Mouse (Mus musculus) midbrain, embryonic 16.5 days (tissue): Measurements from ENCODE around the gene Tor4a. TPM values are rescaled to one million over a fixed set of nuclear protein-coding genes. Genes with fewer than 3 reads are reported as not detected.

ENCODE experiments used
- ATAC-seq: fragments of 200-750 bp; cut with Nextera tagmentation; 2 replicates; pipeline ENCODE4 v1.8.0; 2017; ENCODE audit warnings: moderate TSS enrichment
- H3K27ac ChIP-seq: fragments of 300-500 bp; sonication (generic); 2 replicates; pipeline ENCODE4 v1.5.1; 2014; ENCODE audit warnings: mild to moderate bottlenecking, low read length, mixed read lengths
- H3K27me3 ChIP-seq: fragments of 300-500 bp; sonication (generic); 2 replicates; pipeline ENCODE4 v1.6.1; 2014; ENCODE audit warnings: low read depth, low read length, mixed read lengths; ENCODE audit not compliant: control insufficient read depth, insufficient read depth
- H3K36me3 ChIP-seq: fragments of 300-500 bp; sonication (generic); 2 replicates; pipeline ENCODE4 v1.6.1; 2014; ENCODE audit warnings: mild to moderate bottlenecking, low read length, moderate library complexity, mixed read lengths; ENCODE audit not compliant: control insufficient read depth, insufficient read depth
- H3K4me1 ChIP-seq: fragments of 300-500 bp; sonication (generic); 2 replicates; pipeline ENCODE4 v1.6.1; 2014; ENCODE audit warnings: mild to moderate bottlenecking, low read length, mixed read lengths; ENCODE audit not compliant: control insufficient read depth, insufficient read depth
- H3K4me2 ChIP-seq: fragments of 300-500 bp; sonication (generic); 2 replicates; pipeline ENCODE4 v1.6.1; 2014; ENCODE audit warnings: mild to moderate bottlenecking, low read length, mixed read lengths
- H3K4me3 ChIP-seq: fragments of 300-500 bp; sonication (generic); 2 replicates; pipeline ENCODE4 v1.5.1; 2014; ENCODE audit warnings: low read depth, mild to moderate bottlenecking, low read length, moderate library complexity, mixed read lengths
- H3K9ac ChIP-seq: fragments of 300-500 bp; sonication (generic); 2 replicates; pipeline ENCODE4 v1.6.1; 2014; ENCODE audit warnings: low read depth, low read length, mixed read lengths
- H3K9me3 ChIP-seq: fragments of 300-500 bp; sonication (generic); replicated peaks from 2 replicates; pipeline ENCODE4 v1.6.1; 2014; ENCODE audit warnings: mild to moderate bottlenecking, low read length, mixed read lengths; ENCODE audit not compliant: control insufficient read depth, poor library complexity, severe bottlenecking
- WGBS: fragments of 180-500 bp; shearing (Covaris S2); extraction: QIAGEN DNeasy Blood & Tissue Kit; methylation state at CpG from one replicate; pipeline ENCODE4 v1.1.7; 2014; 5-methylcytosine and 5-hydroxymethylcytosine counted together
- polyA plus RNA-seq: library from polyadenylated mRNA; unstranded; fragments of >200 nt; fragmentation: Nextera tagmentation; extraction: Ambion mirVana; gene quantifications from 2 replicates; pipeline ENCODE4 v1.2.1, GENCODE M21; 2015

Gene Tor4a
- 1.2 and 1.4 TPM in 2 replicates for polyA plus RNA-seq

GRCm38 (mm10) chr2:25196172-25196954, at the start of gene Tor4a:
Gene Tor4a (minus strand): TSS chr2:25196886.
- Histone ChIP-seq H3K4me3 (no peak within 1 kb of the TSS), H3K27me3 (peaks cover 21% of the 10 kb centered on the region), H3K36me3 (peaks cover 17% of the 10 kb centered on the region), H3K4me1 (no peaks in the 10 kb centered on the region; the same call in 1 of the 2 replicates), H3K27ac (no peak within 1 kb of the TSS), H3K9me3 (no peaks in the 10 kb centered on the region), H3K9ac (no peak within 1 kb of the TSS), H3K4me2 (no peak within 1 kb of the TSS)
- no peak for ATAC-seq
- WGBS: 11% methylated on average over 8 of the region's 8 CpGs

DNA sequence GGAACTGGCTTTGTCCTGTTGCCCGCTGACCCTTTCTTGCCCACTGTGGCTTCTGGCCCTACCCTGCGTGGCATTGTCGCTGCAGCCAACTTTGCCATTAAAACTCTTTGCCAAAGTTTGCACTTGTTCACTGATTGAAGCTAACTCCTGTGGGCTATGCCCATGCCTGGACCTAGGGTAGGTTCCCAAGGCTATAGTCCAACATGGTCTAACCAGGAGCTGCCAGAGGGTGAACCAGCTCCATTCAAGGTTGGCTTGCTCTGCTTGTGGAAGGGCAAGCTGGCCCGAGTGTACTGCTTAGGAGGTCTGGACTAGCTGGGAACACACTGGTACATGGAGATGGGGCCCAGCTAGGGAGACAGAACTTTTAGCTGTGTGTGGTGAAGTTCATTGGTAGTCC, 47.5 kb upstream of the Tor4a start:
- peaks cover 20% of the 10 kb centered on the region for H3K4me1 ChIP-seq
- no peak for ATAC-seq
- no peak overlapping the region for H3K27ac ChIP-seq
- H3K9me3 ChIP-seq: no peaks in the 10 kb centered on the region
- H3K4me3 ChIP-seq: no peak overlapping the region
- WGBS: 90% methylated on average over 4 of the region's 4 CpGs
- H3K36me3 ChIP-seq: peaks cover 12% of the 10 kb centered on the region
- H3K9ac ChIP-seq: no peak overlapping the region
- H3K27me3 ChIP-seq: no peaks in the 10 kb centered on the region
- no peak overlapping the region; the same call in 1 of the 2 replicates for H3K4me2 ChIP-seq

GRCm38 (mm10) chr2:25243342-25243741, 46.7 kb upstream of the Tor4a start:
- Histone ChIP-seq H3K9ac (peak overlapping the region; percentile 96), H3K9me3 (no peaks in the 10 kb centered on the region), H3K27ac (no peak overlapping the region), H3K4me1 (peaks cover 20% of the 10 kb centered on the region), H3K4me3 (peak overlapping the region; percentile 77), H3K36me3 (peaks cover 9% of the 10 kb centered on the region; the same call in 1 of the 2 replicates), H3K27me3 (no peaks in the 10 kb centered on the region), H3K4me2 (peak overlapping the region; percentile 92)
- WGBS: 83% methylated on average over 8 of the region's 8 CpGs
- no peak for ATAC-seq

- WGBS: 0% methylated on average over 33 of the region's 59 CpGs
- peak; percentile 61 for ATAC-seq
- peaks cover 5% of the 10 kb centered on the region; the same call in 1 of the 2 replicates for H3K36me3 ChIP-seq
- peak within 1 kb of the TSS; percentile 77 for H3K4me3 ChIP-seq
- H3K4me2 ChIP-seq: peak within 1 kb of the TSS; percentile 92
- no peaks in the 10 kb centered on the region for H3K27me3 ChIP-seq
- H3K9ac ChIP-seq: peak within 1 kb of the TSS; percentile 96
- H3K9me3 ChIP-seq: no peaks in the 10 kb centered on the region
- peak within 1 kb of the TSS; percentile 82 for H3K27ac ChIP-seq
- peaks cover 20% of the 10 kb centered on the region for H3K4me1 ChIP-seq
These were observed 45.4 kb upstream of the Tor4a start, which contains the start of the genes Rnf208 and Cysrt1 for GRCm38 (mm10) chr2:25242101-25242506. Gene Rnf208 (plus strand): TSS chr2:25242255. Gene Cysrt1 (minus strand): TSS chr2:25242452.

GRCm38 (mm10) chr2:25241438-25241775, 44.7 kb upstream of the Tor4a start:
- peaks cover 20% of the 10 kb centered on the region for H3K4me1 ChIP-seq
- H3K27me3 ChIP-seq: no peaks in the 10 kb centered on the region
- H3K27ac ChIP-seq: peak overlapping the region; percentile 82
- 18% methylated on average over 6 of the region's 6 CpGs for WGBS
- peaks cover 5% of the 10 kb centered on the region; the same call in 1 of the 2 replicates for H3K36me3 ChIP-seq
- peak overlapping the region; percentile 77 for H3K4me3 ChIP-seq
- peak; percentile 50 for ATAC-seq
- H3K9ac ChIP-seq: peak overlapping the region; percentile 96
- peak overlapping the region; percentile 92 for H3K4me2 ChIP-seq
- H3K9me3 ChIP-seq: no peaks in the 10 kb centered on the region

DNA sequence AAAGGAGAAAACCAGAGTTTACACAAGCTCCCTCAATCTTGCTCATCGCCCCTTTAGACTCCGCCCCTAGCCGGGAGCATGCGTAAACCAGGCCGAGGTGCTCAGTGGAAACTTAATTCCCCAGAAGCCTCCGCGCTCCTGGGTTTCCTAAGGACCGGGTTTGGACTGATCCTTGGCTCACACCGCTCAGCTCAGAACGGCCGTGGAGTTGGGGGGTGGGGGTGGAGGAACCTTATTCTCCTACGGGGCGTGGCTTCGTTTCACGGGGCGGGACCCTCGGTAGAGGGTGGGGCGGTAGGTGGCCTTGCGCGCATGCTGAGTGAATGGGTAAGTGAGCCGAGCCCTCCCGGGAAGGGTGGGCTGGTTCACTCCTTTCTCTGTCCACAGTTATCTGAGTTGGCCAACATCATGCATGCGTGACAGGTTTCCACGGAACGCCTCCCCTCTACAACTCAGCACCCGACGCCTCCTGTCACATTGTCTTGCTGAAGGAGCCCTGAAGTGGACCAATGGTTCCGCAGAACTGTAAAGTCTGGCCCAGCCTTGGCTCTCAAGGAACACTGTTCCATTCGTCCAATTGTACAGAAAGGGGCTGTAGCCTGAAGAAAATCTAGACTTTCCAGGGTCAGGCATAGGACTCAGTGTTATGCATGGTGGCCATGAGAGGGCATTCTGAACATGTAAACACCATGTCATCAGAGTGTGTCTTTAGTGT, 44.2 kb upstream of the Tor4a start:
- Histone ChIP-seq H3K36me3 (peaks cover 3% of the 10 kb centered on the region; the same call in 1 of the 2 replicates), H3K4me2 (peak overlapping the region; percentile 92), H3K27ac (peak overlapping the region; percentile 82), H3K4me3 (peak overlapping the region; percentile 77), H3K9ac (peak overlapping the region; percentile 49), H3K27me3 (no peaks in the 10 kb centered on the region), H3K4me1 (peaks cover 20% of the 10 kb centered on the region), H3K9me3 (no peaks in the 10 kb centered on the region)
- WGBS: 1% methylated on average over 29 of the region's 29 CpGs
- peak; percentile 79 for ATAC-seq

GRCm38 (mm10) chr2:25240310-25240709, 43.6 kb upstream of the Tor4a start:
- H3K4me3 ChIP-seq: peak overlapping the region; percentile 77
- peak overlapping the region; percentile 49 for H3K9ac ChIP-seq
- peak overlapping the region; percentile 82 for H3K27ac ChIP-seq
- H3K9me3 ChIP-seq: no peaks in the 10 kb centered on the region
- ATAC-seq: peak; percentile 15
- peaks cover 20% of the 10 kb centered on the region for H3K4me1 ChIP-seq
- no peaks in the 10 kb centered on the region; the same call in 1 of the 2 replicates for H3K36me3 ChIP-seq
- 53% methylated on average over 8 of the region's 8 CpGs for WGBS
- H3K27me3 ChIP-seq: no peaks in the 10 kb centered on the region; the same call in 1 of the 2 replicates
- peak overlapping the region; percentile 92 for H3K4me2 ChIP-seq

DNA sequence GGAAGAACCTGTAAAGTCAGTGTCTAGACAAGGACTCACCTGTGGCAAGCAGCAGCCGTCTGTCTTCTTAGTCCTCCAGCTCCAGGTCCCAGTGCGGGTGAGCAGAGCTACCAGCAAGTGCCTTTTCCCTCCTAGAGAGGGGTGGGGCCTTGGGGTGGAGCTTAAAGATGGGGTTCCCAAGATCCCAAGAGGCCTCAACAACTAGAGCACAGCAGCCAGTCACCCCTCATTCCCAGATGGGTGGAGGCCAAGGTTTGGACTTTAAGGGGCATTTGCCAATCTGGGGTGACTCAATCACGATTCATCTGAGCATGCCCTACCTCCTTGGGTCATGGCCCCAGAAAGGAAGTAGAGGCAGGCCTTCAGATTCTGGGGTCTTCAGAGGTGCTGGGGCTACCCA, 43.1 kb upstream of the Tor4a start:
- H3K27ac ChIP-seq: no peak overlapping the region
- no peaks in the 10 kb centered on the region; the same call in 1 of the 2 replicates for H3K36me3 ChIP-seq
- H3K9ac ChIP-seq: no peak overlapping the region
- 95% methylated on average over 3 of the region's 3 CpGs for WGBS
- H3K4me1 ChIP-seq: peaks cover 20% of the 10 kb centered on the region
- H3K4me3 ChIP-seq: no peak overlapping the region
- ATAC-seq: no peak
- peaks cover 4% of the 10 kb centered on the region; the same call in 1 of the 2 replicates for H3K27me3 ChIP-seq
- H3K4me2 ChIP-seq: no peak overlapping the region
- no peaks in the 10 kb centered on the region for H3K9me3 ChIP-seq
